Mouse (Mus musculus) forebrain, postnatal 0 days (tissue): ENCODE measurements around the gene 4930426L09Rik. TPM values are rescaled to one million over a fixed set of nuclear protein-coding genes. Genes with fewer than 3 reads are reported as not detected.
A peak's percentile ranks its signal among the peaks of the same experiment; 100 is the strongest.

ENCODE experiments used
- ATAC-seq: fragments of 200-750 bp; cut with Nextera tagmentation; 2 replicates; pipeline ENCODE4 v1.8.0; 2017; ENCODE audit warnings: mild to moderate bottlenecking, moderate library complexity
- DNase-seq: peaks from one replicate; pipeline ENCODE4 v3.0.0-alpha.2; 2015
- H3K27ac ChIP-seq: fragments of 300-500 bp; sonication (generic); 2 replicates; pipeline ENCODE4 v1.5.1; 2014; ENCODE audit warnings: low read depth, mild to moderate bottlenecking, antibody characterized with exemption, low read length, moderate library complexity, mixed read lengths
- H3K27me3 ChIP-seq: fragments of 300-500 bp; sonication (generic); 2 replicates; pipeline ENCODE4 v1.6.1; 2014; ENCODE audit warnings: mild to moderate bottlenecking, low read length, mixed read lengths; ENCODE audit not compliant: insufficient read depth
- H3K36me3 ChIP-seq: fragments of 300-500 bp; sonication (generic); 2 replicates; pipeline ENCODE4 v1.6.1; 2014; ENCODE audit warnings: mild to moderate bottlenecking, moderate library complexity; ENCODE audit not compliant: insufficient read depth
- H3K4me1 ChIP-seq: fragments of 300-500 bp; sonication (generic); 2 replicates; pipeline ENCODE4 v1.6.1; 2014; ENCODE audit warnings: antibody characterized with exemption; ENCODE audit not compliant: insufficient read depth
- H3K4me2 ChIP-seq: fragments of 300-500 bp; sonication (generic); 2 replicates; pipeline ENCODE4 v1.6.1; 2014; ENCODE audit warnings: low read depth, mild to moderate bottlenecking, moderate library complexity
- H3K4me3 ChIP-seq: fragments of 300-500 bp; sonication (generic); 2 replicates; pipeline ENCODE4 v1.5.1; 2014; ENCODE audit warnings: low read depth, low read length, mixed read lengths
- H3K9ac ChIP-seq: fragments of 300-500 bp; sonication (generic); 2 replicates; pipeline ENCODE4 v1.6.1; 2014; ENCODE audit warnings: mild to moderate bottlenecking
- H3K9me3 ChIP-seq: fragments of 300-500 bp; sonication (generic); 2 replicates; pipeline ENCODE4 v1.6.1; 2016; ENCODE audit warnings: low read length
- CTCF ChIP-seq: sonication (generic); IDR thresholded peaks from 2 replicates; pipeline ENCODE4 v1.5.1; 2016; ENCODE audit warnings: antibody characterized with exemption, control low read depth, low read depth
- WGBS: fragments of 180-500 bp; shearing (Covaris S2); extraction: QIAGEN DNeasy Blood & Tissue Kit; methylation state at CpG from one replicate; pipeline ENCODE4 v1.1.7; 2014; 5-methylcytosine and 5-hydroxymethylcytosine counted together
- polyA plus RNA-seq: library from polyadenylated mRNA; unstranded; fragments of >200 nt; fragmentation: Nextera tagmentation; extraction: Ambion mirVana; gene quantifications from 2 replicates; pipeline ENCODE4 v1.2.1, GENCODE M21; 2015
- total RNA-seq: library from RNA; depleted of rRNA; stranded (reverse); fragments of >200 nt; gene quantifications from 2 replicates; pipeline ENCODE4 v1.2.3, GENCODE M21; 2014; rRNA removed

Gene 4930426L09Rik
- total RNA-seq (0.29 and 0.31 TPM in 2 replicates), polyA plus RNA-seq (0.58 and 0.59 TPM in 2 replicates)

DNA sequence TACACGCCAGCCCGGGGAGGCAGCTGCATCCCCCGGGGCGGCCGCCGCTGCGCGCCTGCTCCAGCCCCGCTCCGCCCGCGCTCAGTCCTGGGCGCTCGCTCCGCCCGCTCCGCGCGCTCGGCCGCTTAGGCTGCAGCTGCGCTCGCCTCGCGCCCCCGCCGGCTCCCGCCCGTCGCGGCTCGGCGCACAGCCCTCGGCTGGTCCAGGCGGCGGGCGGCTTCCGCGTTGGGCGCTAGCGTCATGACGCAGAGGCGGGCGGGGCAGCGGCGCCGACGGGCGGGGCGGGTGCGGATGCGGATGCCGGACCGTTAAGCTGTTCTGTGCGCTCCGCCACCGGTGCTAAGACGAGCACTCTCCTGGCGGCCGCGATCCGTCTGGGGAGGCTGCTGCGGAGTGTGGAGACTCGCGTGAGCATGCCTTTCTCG is at the start of gene 4930426L09Rik, which contains the start of gene Pip4k2a:
Gene 4930426L09Rik (plus strand): TSS at position 290 of the 425 bp plus-strand sequence.
Gene Pip4k2a (minus strand): TSS at position 73 of the 425 bp plus-strand sequence.
- peak; percentile 97 for ATAC-seq
- Histone ChIP-seq H3K27ac (peak within 1 kb of the TSS; percentile 80), H3K4me3 (peak within 1 kb of the TSS; percentile 86), H3K9me3 (no peaks in the 10 kb centered on the region), H3K4me2 (peak within 1 kb of the TSS; percentile 92), H3K4me1 (no peaks in the 10 kb centered on the region), H3K36me3 (no peaks in the 10 kb centered on the region), H3K27me3 (no peaks in the 10 kb centered on the region), H3K9ac (peak within 1 kb of the TSS; percentile 68)
- peak; percentile 35 for TF ChIP-seq CTCF
- WGBS = 3% methylated on average over 50 of the region's 66 CpGs
- peak; percentile 92 for DNase-seq

DNA sequence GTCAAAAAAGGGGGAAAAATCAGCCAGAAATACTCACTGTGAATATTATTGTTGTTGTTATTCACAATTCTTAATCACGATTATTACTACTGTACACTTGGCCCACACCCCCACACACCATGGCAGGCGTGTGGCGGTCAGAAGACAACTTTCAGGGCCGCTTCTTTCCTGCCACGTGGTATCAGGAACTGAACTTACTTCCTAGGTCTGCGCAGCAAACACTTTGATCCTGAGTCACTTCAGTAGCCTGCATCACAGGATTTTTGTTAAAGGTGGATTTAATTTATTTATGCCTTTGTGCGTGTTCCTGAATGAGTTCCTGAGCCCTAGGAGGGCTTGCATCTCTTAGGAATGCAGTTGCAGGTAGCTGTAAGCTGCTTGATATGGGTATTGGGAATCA is 49.4 kb upstream of the 4930426L09Rik start:
- no peak overlapping the region for H3K4me3 ChIP-seq
- no peaks in the 10 kb centered on the region for H3K4me1 ChIP-seq
- DNase-seq = no peak
- no peak overlapping the region for H3K4me2 ChIP-seq
- TF ChIP-seq CTCF = no peak
- H3K27ac ChIP-seq = no peak overlapping the region
- H3K36me3 ChIP-seq = no peaks in the 10 kb centered on the region
- 86% methylated on average over 7 of the region's 7 CpGs for WGBS
- no peaks in the 10 kb centered on the region for H3K9me3 ChIP-seq
- no peak overlapping the region for H3K9ac ChIP-seq
- no peak for ATAC-seq
- H3K27me3 ChIP-seq = no peaks in the 10 kb centered on the region

DNA sequence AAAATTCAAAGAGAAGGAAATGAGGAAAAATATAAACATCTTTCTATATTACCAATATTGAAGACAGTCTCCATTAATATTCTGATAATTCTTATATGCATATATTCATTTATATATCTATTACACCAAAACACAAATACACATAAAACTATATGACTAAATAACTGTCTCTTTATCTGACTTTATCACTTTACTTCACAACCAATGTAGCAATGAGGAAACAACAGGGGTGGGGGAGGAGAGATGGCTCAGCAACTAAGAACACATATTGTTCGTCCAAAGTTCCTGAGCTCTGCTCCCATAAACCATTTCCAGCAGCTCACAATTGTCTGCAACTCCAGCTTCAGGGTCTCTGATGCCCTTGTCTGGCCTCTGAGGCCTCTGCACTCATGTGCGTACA is 47.4 kb upstream of the 4930426L09Rik start:
- Histone ChIP-seq H3K4me1 (no peaks in the 10 kb centered on the region), H3K9ac (no peak overlapping the region), H3K4me3 (no peak overlapping the region), H3K36me3 (no peaks in the 10 kb centered on the region), H3K4me2 (no peak overlapping the region), H3K27ac (no peak overlapping the region), H3K9me3 (no peaks in the 10 kb centered on the region), H3K27me3 (no peaks in the 10 kb centered on the region)
- no peak for TF ChIP-seq CTCF
- ATAC-seq (no peak), DNase-seq (no peak)
- 79% methylated on average over 2 of the region's 2 CpGs for WGBS

DNA sequence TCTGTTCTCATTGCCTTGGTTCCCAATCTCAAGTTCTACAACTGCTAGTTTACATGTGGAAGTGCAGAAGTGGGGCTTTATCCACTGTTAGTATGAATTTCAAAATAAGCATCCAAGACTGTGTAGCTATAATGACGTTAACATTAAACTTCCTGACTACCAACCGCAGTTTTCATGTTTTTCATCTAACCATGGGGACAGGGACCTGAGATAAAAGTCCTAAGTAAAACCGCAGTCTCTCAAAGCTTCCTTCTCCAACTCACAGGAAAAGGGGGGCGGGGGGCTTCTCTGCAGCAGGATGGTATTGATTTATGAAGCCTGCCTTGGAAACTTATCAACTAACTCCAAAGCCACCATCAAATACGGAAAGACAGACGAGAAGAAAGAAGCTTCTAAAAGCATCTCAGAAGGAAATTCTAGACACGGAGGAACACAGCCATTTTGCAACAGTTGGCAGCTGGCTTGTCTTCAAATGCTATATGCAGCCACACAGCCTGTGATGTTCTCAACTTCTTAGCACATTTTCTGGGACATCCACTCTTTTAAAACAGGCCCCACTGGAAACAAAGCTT is 46.0 kb upstream of the 4930426L09Rik start:
- ATAC-seq = peak; percentile 63; the same call in 1 of the 2 replicates
- Histone ChIP-seq H3K4me2 (no peak overlapping the region), H3K4me3 (no peak overlapping the region), H3K36me3 (no peaks in the 10 kb centered on the region), H3K4me1 (no peaks in the 10 kb centered on the region), H3K27ac (no peak overlapping the region), H3K9me3 (no peaks in the 10 kb centered on the region), H3K27me3 (no peaks in the 10 kb centered on the region), H3K9ac (no peak overlapping the region)
- peak; percentile 33 for DNase-seq
- 73% methylated on average over 7 of the region's 7 CpGs for WGBS
- TF ChIP-seq CTCF = no peak

DNA sequence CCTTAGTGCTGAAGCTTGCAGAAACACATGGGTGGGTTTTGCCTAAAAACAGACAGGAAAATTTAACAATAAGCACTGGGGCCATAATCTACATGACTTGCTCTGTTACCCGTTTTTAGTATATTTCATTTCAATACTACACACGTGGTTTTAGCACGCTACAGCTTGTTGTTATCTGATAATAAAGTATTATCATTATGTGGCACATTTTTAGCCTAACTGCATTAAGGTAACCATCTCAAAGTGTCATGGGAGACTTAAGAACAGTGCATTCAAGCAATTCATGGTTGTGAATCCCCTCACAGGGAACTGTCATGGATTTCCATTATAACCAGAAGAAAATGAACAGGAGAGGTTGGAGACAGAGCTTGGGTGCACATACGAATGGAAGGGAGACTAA is 43.7 kb upstream of the 4930426L09Rik start:
- H3K4me2 ChIP-seq = no peak overlapping the region
- WGBS = 79% methylated on average over 4 of the region's 4 CpGs
- H3K9me3 ChIP-seq = no peaks in the 10 kb centered on the region
- no peaks in the 10 kb centered on the region for H3K27me3 ChIP-seq
- no peak for ATAC-seq
- no peak overlapping the region for H3K27ac ChIP-seq
- H3K4me1 ChIP-seq = no peaks in the 10 kb centered on the region
- no peak overlapping the region for H3K4me3 ChIP-seq
- no peak for TF ChIP-seq CTCF
- no peak overlapping the region for H3K9ac ChIP-seq
- H3K36me3 ChIP-seq = no peaks in the 10 kb centered on the region
- DNase-seq = no peak

DNA sequence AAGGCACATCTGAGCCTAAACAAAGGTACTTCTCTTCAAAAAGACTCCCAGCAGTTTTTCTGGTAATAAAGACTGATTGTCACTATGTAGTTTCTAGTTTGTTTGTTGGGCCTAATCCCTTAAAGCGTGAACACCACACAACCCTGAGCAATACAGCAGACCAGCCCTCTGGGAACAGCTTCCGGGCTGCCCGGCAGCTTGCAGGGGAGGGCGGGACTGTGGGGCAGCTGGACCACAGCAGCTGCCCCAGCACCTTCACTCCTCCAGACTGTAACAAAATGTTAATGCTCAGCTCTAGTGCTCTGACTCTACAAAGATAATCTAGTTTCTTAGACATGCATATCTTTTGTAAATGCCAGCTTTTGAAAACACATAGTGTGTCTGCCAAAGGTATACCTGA is 43.1 kb upstream of the 4930426L09Rik start:
- H3K4me3 ChIP-seq = no peak overlapping the region
- H3K4me2 ChIP-seq = no peak overlapping the region
- no peaks in the 10 kb centered on the region for H3K36me3 ChIP-seq
- no peaks in the 10 kb centered on the region for H3K9me3 ChIP-seq
- DNase-seq = no peak
- no peak overlapping the region for H3K27ac ChIP-seq
- no peak overlapping the region for H3K9ac ChIP-seq
- ATAC-seq = no peak
- no peaks in the 10 kb centered on the region for H3K4me1 ChIP-seq
- 48% methylated on average over 4 of the region's 4 CpGs for WGBS
- no peak for TF ChIP-seq CTCF
- no peaks in the 10 kb centered on the region for H3K27me3 ChIP-seq

DNA sequence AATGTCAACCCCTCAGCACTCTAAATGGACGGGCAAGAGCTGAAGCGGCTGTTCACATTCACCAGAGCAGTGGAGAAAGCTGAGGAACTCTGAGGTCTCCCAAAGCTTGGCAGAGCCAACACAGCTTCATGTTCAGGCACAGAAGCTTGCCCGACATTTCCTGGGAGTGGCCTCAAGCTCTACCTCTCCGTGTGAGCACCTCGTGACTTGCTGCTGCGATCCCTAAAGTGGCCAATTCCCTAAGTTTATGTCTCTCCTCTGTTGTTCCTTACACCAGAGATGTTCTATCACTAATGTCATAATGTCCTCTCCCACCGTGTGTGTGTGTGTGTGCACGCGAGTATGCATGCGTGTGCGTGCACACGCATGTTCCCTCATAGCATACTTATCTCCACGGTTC is 42.5 kb upstream of the 4930426L09Rik start:
- no peak for ATAC-seq
- Histone ChIP-seq H3K27me3 (no peaks in the 10 kb centered on the region), H3K9me3 (no peaks in the 10 kb centered on the region), H3K4me2 (no peak overlapping the region), H3K4me1 (no peaks in the 10 kb centered on the region), H3K36me3 (no peaks in the 10 kb centered on the region), H3K9ac (no peak overlapping the region), H3K27ac (no peak overlapping the region), H3K4me3 (no peak overlapping the region)
- no peak for TF ChIP-seq CTCF
- DNase-seq = no peak
- WGBS = 91% methylated on average over 13 of the region's 13 CpGs
